Mouse (Mus musculus): ENCODE data around the gene Htra1.

DNA sequence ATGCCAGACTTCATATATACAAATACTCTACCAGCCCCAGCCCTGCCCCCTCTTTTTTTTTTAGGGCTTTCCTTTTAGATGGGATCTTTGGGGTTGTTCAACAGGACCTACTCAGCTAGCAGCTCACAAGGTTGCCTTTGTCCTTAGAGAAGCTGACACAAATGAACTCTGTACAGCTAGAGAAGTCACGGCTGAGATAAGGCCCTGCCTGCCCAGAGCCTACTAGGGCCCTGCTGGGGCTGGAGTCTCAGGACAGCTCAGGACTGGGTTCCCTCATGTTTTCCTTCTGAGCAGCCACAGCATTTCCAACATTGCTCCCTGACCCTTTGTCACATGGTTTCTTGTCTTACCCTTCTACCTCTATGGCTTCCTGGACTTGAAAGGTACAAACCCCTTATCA lies 91.6 kb downstream of the Htra1 start:
- TF ChIP-seq CTCF (IDR thresholded peaks at IDR 0.05; ENCODE audit: control insufficient read depth, insufficient read depth, low read length), result no peak
- no peak for TF ChIP-seq POLR2A (IDR thresholded peaks at IDR 0.05; ENCODE audit: borderline replicate concordance, control insufficient read depth, low read depth, low read length)

Data from bone marrow, adult 2 months (tissue).